Mouse (Mus musculus) monocyte, adult 5-6 weeks (primary cell): Measurements from ENCODE around the gene Adam1b. TPM values are rescaled to one million over a fixed set of nuclear protein-coding genes. Genes with fewer than 3 reads are reported as not detected.

ENCODE experiments used
- ATAC-seq: fragments of 153-309, 156-312 bp; replicated peaks from 2 replicates; pipeline ENCODE4 v1.8.0; 2017; ENCODE audit warnings: mild to moderate bottlenecking; ENCODE audit not compliant: low TSS enrichment, insufficient number of reproducible peaks, severe bottlenecking, poor library complexity, low FRiP score
- total RNA-seq: library from RNA; stranded (forward); fragments of 200-1000, 200-491, 200-594 nt; gene quantifications from 3 replicates; pipeline ENCODE4 v1.2.3, GENCODE M21; 2017

The Adam1b gene
- total RNA-seq, 1 experiment from 2014 or later = 0.57 TPM

DNA sequence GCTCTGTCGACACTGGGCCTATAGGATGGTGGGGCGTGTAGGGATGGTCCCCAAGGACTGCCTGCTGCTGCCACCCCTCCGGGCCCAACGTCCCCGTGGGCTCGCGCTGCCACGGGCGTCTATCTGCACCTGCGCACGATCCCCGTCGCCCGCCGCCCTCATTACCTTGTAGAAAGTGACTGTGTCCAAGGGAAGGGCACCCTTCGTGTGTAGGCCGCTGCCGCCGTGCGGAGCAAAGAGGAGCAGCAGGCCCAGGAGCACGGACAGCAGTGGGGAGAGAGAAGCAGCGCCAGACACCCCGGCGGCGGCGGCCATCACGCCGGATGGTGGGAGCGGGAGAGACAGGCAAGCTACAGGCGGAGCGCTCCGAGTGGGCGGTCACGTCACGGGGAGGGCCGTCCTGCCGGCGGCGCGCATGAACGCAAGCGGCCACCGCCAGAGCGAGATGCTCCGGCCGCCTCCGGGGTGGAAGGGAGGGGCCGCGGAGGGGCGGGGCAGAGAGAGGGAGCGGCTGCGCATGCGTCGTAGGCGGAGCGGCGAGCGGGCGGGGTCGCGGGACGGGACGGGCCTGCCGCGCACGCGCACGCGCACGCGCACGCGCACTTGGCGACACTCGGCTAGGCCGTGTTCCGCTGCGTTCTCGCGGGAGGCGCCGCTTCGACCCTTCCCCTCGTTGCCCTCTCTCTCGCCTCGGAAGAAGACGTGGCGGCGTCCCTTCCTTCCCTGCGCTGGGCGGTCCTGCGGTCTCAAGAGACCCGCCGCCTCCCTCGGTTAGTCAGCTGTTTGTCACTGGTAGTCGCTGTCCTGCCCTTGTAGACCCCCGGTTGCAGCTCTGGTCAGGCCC is 51.0 kb downstream of the Adam1b start, which contains the start of gene Erp29:
TSS of gene Erp29 (minus strand) at position 481 of the 844 bp plus-strand sequence.
- ATAC-seq = peak; percentile 67

DNA sequence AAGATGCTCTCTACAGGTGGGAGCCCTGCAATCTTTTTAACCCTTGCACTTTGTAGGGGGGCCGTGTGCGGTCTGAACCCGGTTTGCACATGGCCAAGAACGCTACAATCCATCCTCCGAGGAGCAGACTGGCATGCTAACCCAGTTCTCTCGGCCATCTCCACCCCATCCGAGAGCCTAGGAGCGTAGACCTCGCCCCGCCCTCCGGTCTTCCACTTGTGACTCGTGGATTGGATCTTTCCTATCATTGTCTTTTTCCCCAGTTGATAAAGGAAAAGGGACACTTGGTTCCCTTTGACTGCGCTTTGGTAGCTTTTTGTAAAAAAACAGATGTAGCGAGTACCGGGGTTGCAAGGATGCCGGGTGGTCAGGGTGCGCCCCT is 51.6 kb downstream of the Adam1b start, which contains the start of gene Tmem116:
TSS of gene Tmem116 (plus strand) at position 250 of the 382 bp plus-strand sequence.
- ATAC-seq = no peak

GRCm38 (mm10) chr5:121451203-121451602 is 52.0 kb downstream of the Adam1b start:
- ATAC-seq = peak; percentile 63

- no peak for ATAC-seq
Measured at GRCm38 (mm10) chr5:121450476-121450875, 52.8 kb downstream of the Adam1b start.

Other genes with a start within 250 kb of the Adam1b start
- 146 to 183 TPM (median 155 TPM) in 3 replicates for gene Trafd1, start 117.8 kb downstream of the Adam1b start, total RNA-seq
- 11.7 to 38.6 TPM (median 24.4 TPM) in 3 replicates for gene Naa25, start 105.5 kb downstream of the Adam1b start, total RNA-seq
- 0.53 TPM in 1 of 3 replicates, not detected in the others for gene Tmem116, start 51.5 kb downstream of the Adam1b start, total RNA-seq
- 290 to 464 TPM (median 461 TPM) in 3 replicates for gene Erp29, start 50.9 kb downstream of the Adam1b start, total RNA-seq
- gene Adam1a, start 42.0 kb upstream of the Adam1b start, total RNA-seq = 4.0 to 6.5 TPM (median 4.4 TPM) in 3 replicates
- not detected in 3 replicates for gene Gm42878, start 42.0 kb upstream of the Adam1b start, total RNA-seq
- 129 to 201 TPM (median 159 TPM) in 3 replicates for gene Mapkapk5, start 42.5 kb upstream of the Adam1b start, total RNA-seq
- 233 to 306 TPM (median 259 TPM) in 3 replicates for gene Aldh2, start 90.4 kb upstream of the Adam1b start, total RNA-seq
- gene Acad12, start 115.5 kb upstream of the Adam1b start, total RNA-seq = 0.10 to 6.7 TPM (median 0.96 TPM) in 3 replicates
- 1.7 to 3.4 TPM (median 2.6 TPM) in 3 replicates for gene Acad10, start 157.1 kb upstream of the Adam1b start, total RNA-seq
- gene Brap, start 157.1 kb upstream of the Adam1b start, total RNA-seq = 109 to 124 TPM (median 113 TPM) in 3 replicates
- 24.4 to 49.0 TPM (median 40.7 TPM) in 3 replicates for gene Atxn2, start 207.9 kb upstream of the Adam1b start, total RNA-seq